Mouse (Mus musculus) stomach, postnatal 0 days (tissue): Measurements from ENCODE around the gene Zfp952.

Experiments
- CTCF ChIP-seq: IDR thresholded peaks from 2 replicates; pipeline ENCODE4 v1.5.1; 2016; ENCODE audit warnings: antibody characterized with exemption, low read depth, mild to moderate bottlenecking, moderate library complexity
- EP300 ChIP-seq: optimal IDR thresholded peaks from 2 replicates; pipeline ENCODE3; 2016; ENCODE audit warnings: antibody characterized with exemption

DNA sequence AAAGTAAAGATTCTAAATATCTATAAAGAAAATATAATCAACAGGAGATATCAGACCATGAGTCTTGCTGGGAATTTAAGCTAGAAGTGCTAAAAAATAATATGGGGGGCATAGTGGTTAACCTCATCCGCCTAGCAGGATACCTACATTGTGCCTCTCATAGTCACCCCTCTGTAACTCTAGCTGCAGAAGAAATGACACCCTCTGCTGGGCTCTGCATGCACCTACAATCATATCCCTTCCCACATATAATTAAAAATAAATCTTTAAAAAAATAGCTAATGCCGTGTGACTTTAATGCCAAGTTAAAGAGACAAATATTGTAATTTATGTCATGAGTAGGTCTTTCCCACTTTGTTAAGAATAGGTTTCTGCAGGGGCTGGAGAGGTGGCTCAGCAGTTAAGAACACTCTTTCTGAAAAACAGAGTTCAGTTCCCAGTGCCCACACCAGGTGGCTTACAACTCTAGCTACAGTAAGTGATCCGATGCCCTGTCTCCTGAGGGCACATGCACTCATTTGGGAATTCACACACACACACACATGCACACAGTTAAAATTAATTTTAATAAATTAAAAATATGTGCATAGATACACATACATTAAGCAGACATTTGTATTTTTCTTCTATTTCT is 48.4 kb upstream of the Zfp952 start:
- peak; percentile 49 for TF ChIP-seq CTCF
- no peak for TF ChIP-seq EP300
